Mouse (Mus musculus) hindbrain, embryonic 13.5 days (tissue): ENCODE measurements around the gene Cfap97d2. TPM values are rescaled to one million over a fixed set of nuclear protein-coding genes. Genes with fewer than 3 reads are reported as not detected.
"Not testable (repeated sequence)": the region's sequence is repeated elsewhere in the genome, so short reads cannot be mapped to it uniquely, and the experiment has no call there.

Experiments
- ATAC-seq: fragments of 200-750 bp; cut with Nextera tagmentation; 2 replicates; pipeline ENCODE4 v1.8.0; 2017; ENCODE audit warnings: moderate TSS enrichment; ENCODE audit not compliant: low FRiP score
- H3K27ac ChIP-seq: fragments of 300-500 bp; sonication (generic); 2 replicates; pipeline ENCODE4 v1.5.1; 2015; ENCODE audit warnings: inconsistent platforms, mild to moderate bottlenecking, moderate library complexity
- H3K27me3 ChIP-seq: fragments of 300-500 bp; sonication (generic); 2 replicates; pipeline ENCODE4 v1.6.1; 2015; ENCODE audit warnings: mild to moderate bottlenecking, inconsistent platforms
- H3K36me3 ChIP-seq: fragments of 300-500 bp; sonication (generic); 2 replicates; pipeline ENCODE4 v1.6.1; 2015; ENCODE audit warnings: mild to moderate bottlenecking, inconsistent platforms
- H3K4me1 ChIP-seq: fragments of 300-500 bp; sonication (generic); replicated peaks from 2 replicates; pipeline ENCODE4 v1.6.1; 2015; ENCODE audit warnings: inconsistent platforms
- H3K4me2 ChIP-seq: fragments of 300-500 bp; sonication (generic); 2 replicates; pipeline ENCODE4 v1.6.1; 2015; ENCODE audit warnings: inconsistent platforms, mild to moderate bottlenecking, moderate library complexity
- H3K4me3 ChIP-seq: fragments of 300-500 bp; sonication (generic); 2 replicates; pipeline ENCODE4 v1.5.1; 2015; ENCODE audit warnings: mild to moderate bottlenecking, inconsistent platforms
- H3K9ac ChIP-seq: fragments of 300-500 bp; sonication (generic); 2 replicates; pipeline ENCODE4 v1.6.1; 2015; ENCODE audit warnings: mild to moderate bottlenecking, inconsistent platforms
- H3K9me3 ChIP-seq: fragments of 300-500 bp; sonication (generic); 2 replicates; pipeline ENCODE4 v1.6.1; 2016; ENCODE audit warnings: inconsistent platforms
- WGBS: fragments of 180-500 bp; shearing (Covaris S2); methylation state at CpG from one replicate; pipeline ENCODE4 v1.1.7; 2015; 5-methylcytosine and 5-hydroxymethylcytosine counted together
- polyA plus RNA-seq: library from polyadenylated mRNA; unstranded; fragments of >200 nt; fragmentation: Nextera tagmentation; extraction: Ambion mirVana; gene quantifications from 2 replicates; pipeline ENCODE4 v1.2.1, GENCODE M21; 2015

Gene Cfap97d2
- polyA plus RNA-seq, 1 experiment from 2014 or later, result 2.8 TPM

GRCm38 (mm10) chr8:13706918-13707317 is 1.2 kb downstream of the Cfap97d2 start:
- Histone ChIP-seq H3K27me3 (no peaks in the 10 kb centered on the region), H3K4me2 (no peak overlapping the region), H3K9ac (no peak overlapping the region), H3K9me3 (no peaks in the 10 kb centered on the region; the same call in 1 of the 2 replicates), H3K4me1 (peaks cover 17% of the 10 kb centered on the region), H3K27ac (no peak overlapping the region), H3K4me3 (no peak overlapping the region), H3K36me3 (no peaks in the 10 kb centered on the region)
- ATAC-seq, result no peak
- 89% methylated on average over 5 of the region's 5 CpGs for WGBS

- Histone ChIP-seq H3K27me3 (no peaks in the 10 kb centered on the region), H3K9me3 (no peaks in the 10 kb centered on the region; the same call in 1 of the 2 replicates), H3K27ac (no peak overlapping the region), H3K36me3 (no peaks in the 10 kb centered on the region), H3K4me2 (no peak overlapping the region), H3K4me3 (no peak overlapping the region), H3K4me1 (peaks cover 14% of the 10 kb centered on the region), H3K9ac (no peak overlapping the region)
- WGBS, result 96% methylated on average over 5 of the region's 5 CpGs
- no peak for ATAC-seq
Observed at GRCm38 (mm10) chr8:13708514-13708913, 2.8 kb downstream of the Cfap97d2 start.

DNA sequence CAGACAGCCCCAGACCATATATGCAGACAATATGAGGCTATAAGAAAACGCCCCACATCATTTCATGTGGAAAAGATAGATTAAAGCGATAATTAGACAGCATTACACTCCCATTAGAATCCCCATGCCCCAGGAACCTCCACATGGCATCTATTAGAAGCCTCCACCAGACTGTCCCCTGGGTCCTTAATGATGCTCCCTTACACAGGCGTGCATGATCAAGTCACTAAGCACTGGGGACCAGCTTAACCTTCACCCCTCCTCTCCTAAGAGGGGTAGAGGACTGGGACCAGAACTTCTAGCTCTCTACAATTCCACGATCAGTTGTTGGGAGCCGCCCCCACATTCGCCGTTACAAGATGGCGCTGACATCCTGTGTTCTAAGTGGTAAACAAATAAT is 13.3 kb downstream of the Cfap97d2 start:
- Histone ChIP-seq H3K36me3 (no peaks in the 10 kb centered on the region), H3K4me2 (no peak overlapping the region), H3K4me1 (no peaks in the 10 kb centered on the region), H3K9me3 (no peaks in the 10 kb centered on the region), H3K27ac (no peak overlapping the region), H3K9ac (no peak overlapping the region), H3K4me3 (no peak overlapping the region), H3K27me3 (no peaks in the 10 kb centered on the region)
- 89% methylated on average over 8 of the region's 8 CpGs for WGBS
- ATAC-seq, result no peak

GRCm38 (mm10) chr8:13725722-13726121 is 20.0 kb downstream of the Cfap97d2 start:
- Histone ChIP-seq H3K4me3 (no peak overlapping the region), H3K9me3 (no peaks in the 10 kb centered on the region), H3K4me1 (no peaks in the 10 kb centered on the region), H3K36me3 (no peaks in the 10 kb centered on the region), H3K27me3 (no peaks in the 10 kb centered on the region), H3K4me2 (no peak overlapping the region), H3K9ac (no peak overlapping the region), H3K27ac (no peak overlapping the region)
- ATAC-seq, result no peak

DNA sequence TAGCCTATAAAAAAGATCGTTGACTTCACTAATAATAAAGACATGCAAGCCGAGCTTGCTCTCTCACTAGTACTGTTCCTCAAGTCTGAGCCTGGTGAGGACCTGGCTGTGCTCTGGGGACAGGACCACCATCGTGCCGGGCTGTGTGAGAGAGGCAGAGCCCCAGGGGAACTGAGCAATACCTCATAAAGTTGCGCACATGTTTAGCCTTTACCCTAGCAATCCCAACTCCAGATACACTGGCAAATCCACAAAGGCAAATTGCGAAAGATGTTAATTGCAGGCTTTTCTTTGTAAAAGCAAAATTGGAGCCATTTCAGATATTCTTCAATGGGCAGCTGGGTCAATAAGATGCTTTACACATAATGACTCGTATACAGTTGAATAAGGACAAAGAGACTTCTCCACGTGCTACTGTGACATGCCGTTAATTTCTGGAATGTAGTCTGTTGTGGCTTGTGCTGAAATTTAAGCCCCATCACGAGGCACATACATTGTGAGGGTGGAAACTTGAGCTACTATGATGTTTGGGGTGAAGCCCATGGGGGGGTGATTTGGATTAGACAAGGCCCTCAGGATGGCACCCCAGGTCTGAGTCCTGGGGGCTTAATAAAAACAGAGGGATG is 21.9 kb downstream of the Cfap97d2 start:
- WGBS, result 67% methylated on average over 10 of the region's 10 CpGs

GRCm38 (mm10) chr8:13740323-13740770 is 34.7 kb downstream of the Cfap97d2 start:
- Histone ChIP-seq H3K4me1 (0 out of 2 replicates have a peak, but pooled peaks cover 2% of the 10 kb centered on the region), H3K4me3 (no peak overlapping the region), H3K9ac (no peak overlapping the region), H3K36me3 (no peaks in the 10 kb centered on the region), H3K27ac (no peak overlapping the region), H3K4me2 (no peak overlapping the region), H3K27me3 (no peaks in the 10 kb centered on the region), H3K9me3 (no peaks in the 10 kb centered on the region)
- 50% methylated on average over 6 of the region's 6 CpGs for WGBS
- ATAC-seq, result no peak

More for the DNA sequence above, 21.9 kb downstream of the Cfap97d2 start:
- Histone ChIP-seq H3K9me3 (no peaks in the 10 kb centered on the region), H3K27me3 (no peaks in the 10 kb centered on the region), H3K36me3 (no peaks in the 10 kb centered on the region), H3K4me2 (no peak overlapping the region), H3K27ac (no peak overlapping the region), H3K4me1 (no peaks in the 10 kb centered on the region), H3K4me3 (no peak overlapping the region), H3K9ac (no peak overlapping the region)
- no peak for ATAC-seq

- Histone ChIP-seq H3K4me3 (no peak overlapping the region), H3K36me3 (no peaks in the 10 kb centered on the region), H3K4me2 (no peak overlapping the region), H3K27ac (no peak overlapping the region), H3K27me3 (no peaks in the 10 kb centered on the region), H3K9me3 (no peaks in the 10 kb centered on the region), H3K4me1 (0 out of 2 replicates have a peak, but pooled peaks cover 2% of the 10 kb centered on the region), H3K9ac (peak overlapping the region; percentile 24; the same call in 1 of the 2 replicates)
- ATAC-seq, result no peak
- 88% methylated on average over 7 of the region's 7 CpGs for WGBS
Observed at GRCm38 (mm10) chr8:13740817-13741613, 35.3 kb downstream of the Cfap97d2 start.

DNA sequence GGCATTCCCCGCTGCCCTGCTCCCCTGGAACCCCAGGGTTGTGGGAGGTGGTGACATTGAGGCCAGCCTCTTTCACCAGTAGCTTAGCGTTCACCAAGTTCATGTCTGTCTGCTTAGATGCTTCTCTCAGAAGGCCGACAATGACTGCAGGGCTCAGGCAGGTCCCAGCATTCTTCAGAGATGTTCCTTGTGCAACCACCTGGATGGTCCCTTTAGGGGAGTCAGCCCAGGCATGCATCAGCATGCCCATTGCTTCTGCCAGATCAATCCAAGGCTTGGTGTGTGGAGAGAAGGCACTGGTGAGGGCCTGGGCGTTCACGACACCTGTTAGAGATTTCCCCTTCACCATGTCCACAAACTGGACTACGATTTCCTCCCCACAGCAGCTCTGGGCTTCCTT is 40.5 kb downstream of the Cfap97d2 start:
- not testable (repeated sequence) for H3K4me1 ChIP-seq, H3K9ac ChIP-seq, H3K27ac ChIP-seq, H3K36me3 ChIP-seq, H3K4me2 ChIP-seq, H3K27me3 ChIP-seq, ATAC-seq, H3K9me3 ChIP-seq, H3K4me3 ChIP-seq
- WGBS, result 90% methylated on average over 6 of the region's 6 CpGs

DNA sequence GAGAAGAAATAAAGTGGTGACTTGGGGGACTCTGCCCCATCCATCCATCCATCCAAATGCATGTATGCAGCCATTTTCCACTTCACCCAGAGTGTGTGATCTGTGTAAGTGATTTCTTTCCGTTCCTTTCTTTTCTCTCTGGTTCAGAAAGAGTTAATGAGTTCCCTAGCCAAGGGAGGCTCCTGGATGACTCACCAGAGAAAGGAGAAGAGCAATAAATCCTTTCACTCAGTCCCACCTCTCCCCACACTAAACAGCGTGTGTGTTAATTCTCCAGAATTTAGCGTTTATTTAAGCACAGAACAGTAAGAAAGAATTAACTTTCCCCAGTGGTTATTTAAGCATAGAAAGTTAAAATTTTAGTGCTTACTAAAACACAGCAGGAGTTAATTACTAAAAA is 41.9 kb downstream of the Cfap97d2 start:
- H3K9me3 ChIP-seq, result no peaks in the 10 kb centered on the region
- H3K27ac ChIP-seq, result no peak overlapping the region
- H3K27me3 ChIP-seq, result no peaks in the 10 kb centered on the region
- H3K9ac ChIP-seq, result no peak overlapping the region
- H3K4me3 ChIP-seq, result no peak overlapping the region
- no peaks in the 10 kb centered on the region for H3K36me3 ChIP-seq
- no peak for ATAC-seq
- no peaks in the 10 kb centered on the region for H3K4me1 ChIP-seq
- no peak overlapping the region for H3K4me2 ChIP-seq
- WGBS, result 32% methylated on average over 3 of the region's 3 CpGs

GRCm38 (mm10) chr8:13753680-13754079 is 48.0 kb downstream of the Cfap97d2 start:
- no peak overlapping the region for H3K4me2 ChIP-seq
- 32% methylated on average over 2 of the region's 2 CpGs for WGBS
- no peak overlapping the region for H3K9ac ChIP-seq
- no peaks in the 10 kb centered on the region for H3K36me3 ChIP-seq
- no peak overlapping the region for H3K27ac ChIP-seq
- H3K9me3 ChIP-seq, result no peaks in the 10 kb centered on the region
- peaks cover 3% of the 10 kb centered on the region; the same call in 1 of the 2 replicates for H3K27me3 ChIP-seq
- peaks cover 14% of the 10 kb centered on the region for H3K4me1 ChIP-seq
- ATAC-seq, result no peak
- no peak overlapping the region for H3K4me3 ChIP-seq

DNA sequence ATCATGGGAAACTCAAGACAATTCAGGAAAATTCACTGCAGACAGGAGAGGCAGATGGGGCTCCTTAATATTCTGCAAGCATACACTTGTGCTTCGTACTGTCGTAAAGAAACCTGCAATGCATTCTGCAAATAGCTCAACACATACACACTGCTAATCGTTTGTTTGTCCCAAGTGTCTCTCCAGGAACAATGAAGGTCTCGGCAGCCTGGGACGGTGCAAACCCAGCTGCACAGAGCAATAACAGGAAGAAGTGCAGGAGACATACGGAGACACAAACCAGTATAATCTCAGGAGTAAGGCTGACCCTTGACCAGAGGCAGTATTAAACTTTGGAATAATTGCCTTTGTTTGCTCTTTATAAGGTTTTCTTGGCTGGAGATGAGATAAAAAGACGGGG is 50.8 kb downstream of the Cfap97d2 start:
- Histone ChIP-seq H3K36me3 (peaks cover 11% of the 10 kb centered on the region), H3K4me1 (peaks cover 28% of the 10 kb centered on the region), H3K27ac (no peak overlapping the region), H3K9ac (no peak overlapping the region), H3K27me3 (peaks cover 3% of the 10 kb centered on the region; the same call in 1 of the 2 replicates), H3K9me3 (no peaks in the 10 kb centered on the region), H3K4me2 (no peak overlapping the region), H3K4me3 (no peak overlapping the region)
- 69% methylated on average over 7 of the region's 7 CpGs for WGBS
- no peak for ATAC-seq

DNA sequence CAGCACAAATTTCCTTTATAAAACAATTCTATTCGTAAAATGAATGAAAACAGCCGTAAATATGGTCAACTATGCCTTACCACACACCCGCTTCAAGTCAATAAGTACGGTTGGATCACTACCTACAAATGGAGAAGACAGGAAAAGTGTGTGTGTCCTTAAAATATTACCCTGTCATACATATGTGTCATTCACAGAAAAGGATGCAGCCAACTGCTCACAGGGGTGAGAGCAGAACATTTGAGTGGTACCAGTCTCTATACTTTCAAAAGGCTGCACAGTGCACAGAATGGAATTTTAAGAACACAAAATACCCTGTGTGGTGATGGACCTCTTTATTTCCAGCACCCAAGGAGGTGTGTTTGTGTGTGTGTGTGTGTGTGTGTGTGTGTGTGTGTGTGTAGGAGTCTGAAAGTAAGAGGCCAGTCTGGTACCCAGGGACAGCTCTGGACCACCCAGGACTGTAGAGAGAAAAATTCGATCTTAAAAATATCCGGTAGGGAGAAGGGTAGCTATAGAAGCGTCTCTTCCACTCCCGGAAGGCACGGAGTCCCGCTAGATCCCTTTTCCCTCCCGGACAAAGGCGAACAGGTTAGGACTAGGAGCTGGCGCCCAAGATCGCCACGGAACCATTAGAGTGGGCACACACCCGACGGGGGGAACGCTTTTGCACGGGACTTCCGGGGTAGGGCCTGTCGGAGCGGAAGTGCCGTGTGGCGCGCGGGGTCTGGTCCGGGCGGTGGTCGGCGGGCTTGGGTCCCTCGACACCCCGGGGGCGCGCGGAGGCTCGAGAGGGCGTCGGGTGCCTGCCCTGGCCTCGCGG is 51.5 kb downstream of the Cfap97d2 start, which contains the start of gene Cdc16:
TSS of gene Cdc16 (plus strand) at position 695 of the 823 bp plus-strand sequence.
- peak; percentile 94 for ATAC-seq
- WGBS, result 9% methylated on average over 40 of the region's 40 CpGs
- Histone ChIP-seq H3K36me3 (peaks cover 16% of the 10 kb centered on the region), H3K9me3 (no peaks in the 10 kb centered on the region), H3K4me2 (peak within 1 kb of the TSS; percentile 71), H3K4me1 (peaks cover 28% of the 10 kb centered on the region), H3K27ac (peak within 1 kb of the TSS; percentile 81), H3K4me3 (peak within 1 kb of the TSS; percentile 99), H3K9ac (peak within 1 kb of the TSS; percentile 94), H3K27me3 (peaks cover 3% of the 10 kb centered on the region; the same call in 1 of the 2 replicates)
